Mouse (Mus musculus) embryonic fibroblast, embryonic 13.5 days (primary cell): ENCODE measurements around the gene Trappc2l.
"Not testable (repeated sequence)": the region's sequence is repeated elsewhere in the genome, so short reads cannot be mapped to it uniquely, and the experiment has no call there.

Experiments
- CTCF ChIP-seq: IDR thresholded peaks from 2 replicates; pipeline ENCODE4 v1.5.1; 2011; ENCODE audit warnings: mild to moderate bottlenecking, control low read depth, low read length, moderate library complexity, borderline replicate concordance; ENCODE audit not compliant: insufficient read depth
- POLR2A ChIP-seq: IDR thresholded peaks from 2 replicates; pipeline ENCODE4 v1.6.1; 2011; ENCODE audit warnings: low read depth, mild to moderate bottlenecking, control low read depth, low read length, moderate library complexity

- TF ChIP-seq POLR2A, CTCF: not testable (repeated sequence)
Measured at GRCm38 (mm10) chr8:122573176-122573575, 38.3 kb upstream of the Trappc2l start.
